Mouse (Mus musculus): ENCODE measurements at regions not wholly inside any gene's neighbourhood (a gene's known extent, or its start where the extent isn't known, plus 50 kb on each side); places are given as distances from the start of the nearest gene placed in this dataset.
A peak's percentile ranks its signal among the peaks of the same experiment; 100 is the strongest.

- no peak for ATAC-seq
Observed at GRCm38 (mm10) chr2:77358176-77358575, 77.8 kb upstream of the Sestd1 start.

- no peak for ATAC-seq
Observed at GRCm38 (mm10) chr2:77356798-77357197, 76.4 kb upstream of the Sestd1 start.

- no peak for ATAC-seq
Observed at GRCm38 (mm10) chr2:77351987-77352628, 71.7 kb upstream of the Sestd1 start.

- ATAC-seq: no peak
Observed at GRCm38 (mm10) chr2:77347027-77347426, 66.6 kb upstream of the Sestd1 start.

GRCm38 (mm10) chr2:77343736-77344440 is 63.5 kb upstream of the Sestd1 start:
- ATAC-seq: no peak

- ATAC-seq: no peak
Observed at GRCm38 (mm10) chr2:77342416-77342815, 62.0 kb upstream of the Sestd1 start.

- peak; percentile 94 for ATAC-seq
Observed at GRCm38 (mm10) chr2:77341575-77342332, 61.4 kb upstream of the Sestd1 start.

GRCm38 (mm10) chr2:77340076-77340475 is 59.7 kb upstream of the Sestd1 start:
- no peak for ATAC-seq

- no peak for ATAC-seq
Observed at GRCm38 (mm10) chr2:77337786-77338406, 57.5 kb upstream of the Sestd1 start.

- no peak for ATAC-seq
Observed at GRCm38 (mm10) chr2:77337318-77337717, 56.9 kb upstream of the Sestd1 start.

- no peak for ATAC-seq
Observed at GRCm38 (mm10) chr2:77336810-77337209, 56.4 kb upstream of the Sestd1 start.

GRCm38 (mm10) chr2:77334706-77335105 is 54.3 kb upstream of the Sestd1 start:
- ATAC-seq: no peak

GRCm38 (mm10) chr2:77333394-77334079 is 53.1 kb upstream of the Sestd1 start:
- no peak for ATAC-seq
